Mouse (Mus musculus) stomach, postnatal 0 days (tissue): ENCODE results near the gene Ppp6r3. TPM values are rescaled to one million over a fixed set of nuclear protein-coding genes. Genes with fewer than 3 reads are reported as not detected.

Source experiments
- ATAC-seq: fragments of 200-750 bp; cut with Nextera tagmentation; 2 replicates; pipeline ENCODE4 v1.8.0; 2017; ENCODE audit not compliant: low FRiP score, low TSS enrichment
- DNase-seq: peaks from one replicate; pipeline ENCODE4 v3.0.0-alpha.2; 2016; ENCODE audit warnings: low spot score
- H3K27ac ChIP-seq: fragments of 300-500 bp; sonication (generic); replicated peaks from 2 replicates; pipeline ENCODE4 v1.5.1; 2014; ENCODE audit warnings: mild to moderate bottlenecking, control low read depth
- H3K27me3 ChIP-seq: fragments of 300-500 bp; sonication (generic); 2 replicates; pipeline ENCODE4 v1.6.1; 2014; ENCODE audit warnings: low read length; ENCODE audit not compliant: control insufficient read depth, insufficient read depth
- H3K36me3 ChIP-seq: fragments of 300-500 bp; sonication (generic); 2 replicates; pipeline ENCODE4 v1.6.1; 2014; ENCODE audit warnings: low read length, mixed read lengths; ENCODE audit not compliant: control insufficient read depth, insufficient read depth
- H3K4me1 ChIP-seq: fragments of 300-500 bp; sonication (generic); replicated peaks from 2 replicates; pipeline ENCODE4 v1.6.1; 2014; ENCODE audit warnings: antibody characterized with exemption; ENCODE audit not compliant: control insufficient read depth, insufficient read depth
- H3K4me2 ChIP-seq: fragments of 300-500 bp; sonication (generic); replicated peaks from 2 replicates; pipeline ENCODE4 v1.6.1; 2014; ENCODE audit warnings: low read depth, mild to moderate bottlenecking, control low read depth, moderate library complexity
- H3K4me3 ChIP-seq: fragments of 300-500 bp; sonication (generic); 2 replicates; pipeline ENCODE4 v1.5.1; 2014; ENCODE audit warnings: low read depth, low read length, control low read depth
- H3K9ac ChIP-seq: fragments of 300-500 bp; sonication (generic); 2 replicates; pipeline ENCODE4 v1.6.1; 2014; ENCODE audit warnings: mild to moderate bottlenecking, low read length, control low read depth, mixed read lengths
- H3K9me3 ChIP-seq: fragments of 300-500 bp; sonication (generic); 2 replicates; pipeline ENCODE4 v1.6.1; 2016; ENCODE audit warnings: low read length; ENCODE audit not compliant: control insufficient read depth
- CTCF ChIP-seq: IDR thresholded peaks from 2 replicates; pipeline ENCODE4 v1.5.1; 2016; ENCODE audit warnings: antibody characterized with exemption, low read depth, mild to moderate bottlenecking, moderate library complexity
- EP300 ChIP-seq: optimal IDR thresholded peaks from 2 replicates; pipeline ENCODE3; 2016; ENCODE audit warnings: antibody characterized with exemption
- WGBS: fragments of 180-500 bp; shearing (Covaris S2); extraction: QIAGEN DNeasy Blood & Tissue Kit; methylation state at CpG from one replicate; pipeline ENCODE4 v1.1.7; 2014; 5-methylcytosine and 5-hydroxymethylcytosine counted together
- polyA plus RNA-seq: library from polyadenylated mRNA; unstranded; fragments of >200 nt; fragmentation: Nextera tagmentation; extraction: Ambion mirVana; gene quantifications from 2 replicates; pipeline ENCODE4 v1.2.1, GENCODE M21; 2015

Ppp6r3 gene
- 18.6 and 20.5 TPM in 2 replicates for polyA plus RNA-seq

- H3K4me3 ChIP-seq, result peak within 1 kb of the TSS; percentile 94
- H3K27me3 ChIP-seq, result no peaks in the 10 kb centered on the region
- peak within 1 kb of the TSS; percentile 94 for H3K9ac ChIP-seq
- H3K9me3 ChIP-seq, result no peaks in the 10 kb centered on the region
- peak; percentile 97 for ATAC-seq
- H3K4me2 ChIP-seq, result peak within 1 kb of the TSS; percentile 81
- no peaks in the 10 kb centered on the region for H3K4me1 ChIP-seq
- no peaks in the 10 kb centered on the region for H3K36me3 ChIP-seq
- DNase-seq, result peak; percentile 99
- TF ChIP-seq CTCF, result 0 out of 2 replicates have a peak, but pooled peaks have one; percentile 4
- TF ChIP-seq EP300, result no peak
- 1% methylated on average over 48 of the region's 51 CpGs for WGBS
- H3K27ac ChIP-seq, result peak within 1 kb of the TSS; percentile 96
Measured at GRCm38 (mm10) chr19:3575632-3576384, at the start of gene Ppp6r3. Gene Ppp6r3, minus strand, starts transcription at chr19:3575749.

- H3K27ac ChIP-seq, result peak overlapping the region; percentile 67
- ATAC-seq (peak; percentile 65), DNase-seq (no peak)
- TF ChIP-seq CTCF (no peak), EP300 (no peak)
- H3K9me3 ChIP-seq, result no peaks in the 10 kb centered on the region
- peaks cover 14% of the 10 kb centered on the region for H3K36me3 ChIP-seq
- WGBS, result 61% methylated on average over 7 of the region's 7 CpGs
- no peak overlapping the region for H3K4me2 ChIP-seq
- no peak overlapping the region for H3K9ac ChIP-seq
- H3K27me3 ChIP-seq, result no peaks in the 10 kb centered on the region
- no peaks in the 10 kb centered on the region for H3K4me1 ChIP-seq
- no peak overlapping the region for H3K4me3 ChIP-seq
Measured at GRCm38 (mm10) chr19:3625111-3625510, 49.6 kb upstream of the Ppp6r3 start.

GRCm38 (mm10) chr19:3623824-3624223, 48.3 kb upstream of the Ppp6r3 start:
- no peak overlapping the region for H3K4me3 ChIP-seq
- H3K4me2 ChIP-seq, result no peak overlapping the region
- DNase-seq, result peak; percentile 86
- H3K36me3 ChIP-seq, result peaks cover 18% of the 10 kb centered on the region
- no peaks in the 10 kb centered on the region for H3K4me1 ChIP-seq
- no peak overlapping the region for H3K9ac ChIP-seq
- H3K27me3 ChIP-seq, result no peaks in the 10 kb centered on the region
- TF ChIP-seq EP300 (no peak), CTCF (peak; percentile 78)
- 70% methylated on average over 5 of the region's 5 CpGs for WGBS
- peak; percentile 34 for ATAC-seq
- H3K27ac ChIP-seq, result peak overlapping the region; percentile 67
- no peaks in the 10 kb centered on the region for H3K9me3 ChIP-seq

- peaks cover 23% of the 10 kb centered on the region for H3K36me3 ChIP-seq
- 90% methylated on average over 4 of the region's 4 CpGs for WGBS
Measured at GRCm38 (mm10) chr19:3623294-3623693, 47.7 kb upstream of the Ppp6r3 start.

GRCm38 (mm10) chr19:3620871-3621270, 45.3 kb upstream of the Ppp6r3 start:
- Histone ChIP-seq H3K9ac (no peak overlapping the region), H3K9me3 (no peaks in the 10 kb centered on the region), H3K4me3 (no peak overlapping the region), H3K4me2 (no peak overlapping the region), H3K27ac (no peak overlapping the region), H3K4me1 (no peaks in the 10 kb centered on the region), H3K27me3 (no peaks in the 10 kb centered on the region), H3K36me3 (peaks cover 26% of the 10 kb centered on the region)
- no peak for ATAC-seq
- TF ChIP-seq EP300, result no peak
- TF ChIP-seq CTCF, result no peak
- DNase-seq, result no peak
- 90% methylated on average over 10 of the region's 10 CpGs for WGBS

More at GRCm38 (mm10) chr19:3623294-3623693, 47.7 kb upstream of the Ppp6r3 start:
- no peak overlapping the region for H3K4me2 ChIP-seq
- H3K4me1 ChIP-seq, result no peaks in the 10 kb centered on the region
- ATAC-seq, result no peak
- H3K27ac ChIP-seq, result no peak overlapping the region
- DNase-seq, result no peak
- H3K9me3 ChIP-seq, result no peaks in the 10 kb centered on the region
- no peaks in the 10 kb centered on the region for H3K27me3 ChIP-seq
- no peak overlapping the region for H3K4me3 ChIP-seq
- H3K9ac ChIP-seq, result no peak overlapping the region
- TF ChIP-seq CTCF (peak; percentile 9; the same call in 1 of the 2 replicates), EP300 (no peak)

GRCm38 (mm10) chr19:3619359-3619758, 43.8 kb upstream of the Ppp6r3 start:
- WGBS, result 83% methylated on average over 2 of the region's 2 CpGs
- H3K27me3 ChIP-seq, result no peaks in the 10 kb centered on the region
- no peak overlapping the region for H3K27ac ChIP-seq
- H3K4me2 ChIP-seq, result no peak overlapping the region
- no peak overlapping the region for H3K9ac ChIP-seq
- ATAC-seq, result no peak
- no peak overlapping the region for H3K4me3 ChIP-seq
- TF ChIP-seq CTCF (peak; percentile 63), EP300 (no peak)
- H3K36me3 ChIP-seq, result peaks cover 28% of the 10 kb centered on the region
- H3K9me3 ChIP-seq, result no peaks in the 10 kb centered on the region
- H3K4me1 ChIP-seq, result no peaks in the 10 kb centered on the region
- no peak for DNase-seq
